Mouse (Mus musculus): Measurements from ENCODE around the gene B130006D01Rik. TPM values are rescaled to one million over a fixed set of nuclear protein-coding genes. Genes with fewer than 3 reads are reported as not detected.

B130006D01Rik gene
- polyA plus RNA-seq, 1 experiment from 2014 or later, result 1.0 TPM

Other genes with a start within 250 kb of the B130006D01Rik start
- 0.58 and 0.83 TPM in 2 replicates for gene Nxph3, start 209.0 kb upstream of the B130006D01Rik start, polyA plus RNA-seq (2015; fragmentation: Nextera tagmentation; extraction: Ambion mirVana)
- 10.2 and 10.9 TPM in 2 replicates for gene Ngfr, start 135.9 kb upstream of the B130006D01Rik start, polyA plus RNA-seq (2015; fragmentation: Nextera tagmentation; extraction: Ambion mirVana)
- 225 and 238 TPM in 2 replicates for gene Phb, start 56.6 kb upstream of the B130006D01Rik start, polyA plus RNA-seq (2015; fragmentation: Nextera tagmentation; extraction: Ambion mirVana)
- 21.1 and 21.7 TPM in 2 replicates for gene Zfp652, start 10.9 kb upstream of the B130006D01Rik start, polyA plus RNA-seq (2015; fragmentation: Nextera tagmentation; extraction: Ambion mirVana)
- gene Phospho1, start 100.9 kb downstream of the B130006D01Rik start, polyA plus RNA-seq (2015; fragmentation: Nextera tagmentation; extraction: Ambion mirVana), result 0.86 and 1.2 TPM in 2 replicates
- 16.9 and 17.1 TPM in 2 replicates for gene Gngt2, start 113.6 kb downstream of the B130006D01Rik start, polyA plus RNA-seq (2015; fragmentation: Nextera tagmentation; extraction: Ambion mirVana)
- 7.4 and 9.8 TPM in 2 replicates for gene Abi3, start 118.9 kb downstream of the B130006D01Rik start, polyA plus RNA-seq (2015; fragmentation: Nextera tagmentation; extraction: Ambion mirVana)
- gene B4galnt2, start 191.3 kb downstream of the B130006D01Rik start, polyA plus RNA-seq (2015; fragmentation: Nextera tagmentation; extraction: Ambion mirVana), result 8.9 and 9.6 TPM in 2 replicates

Measured in stomach, embryonic 15.5 days (tissue).